Mouse (Mus musculus) c-Kit-positive CD71-negative TER-119-negative erythroid progenitor cells, embryonic 14.5 days (primary cell): ENCODE results near the gene Fos.
"Not testable (repeated sequence)": the region's sequence is repeated elsewhere in the genome, so short reads cannot be mapped to it uniquely, and the experiment has no call there.

Source experiments
- DNase-seq: peaks from one replicate; pipeline ENCODE4 v3.0.0-alpha.2; 2013; ENCODE audit warnings: low read depth

The Fos gene

DNA sequence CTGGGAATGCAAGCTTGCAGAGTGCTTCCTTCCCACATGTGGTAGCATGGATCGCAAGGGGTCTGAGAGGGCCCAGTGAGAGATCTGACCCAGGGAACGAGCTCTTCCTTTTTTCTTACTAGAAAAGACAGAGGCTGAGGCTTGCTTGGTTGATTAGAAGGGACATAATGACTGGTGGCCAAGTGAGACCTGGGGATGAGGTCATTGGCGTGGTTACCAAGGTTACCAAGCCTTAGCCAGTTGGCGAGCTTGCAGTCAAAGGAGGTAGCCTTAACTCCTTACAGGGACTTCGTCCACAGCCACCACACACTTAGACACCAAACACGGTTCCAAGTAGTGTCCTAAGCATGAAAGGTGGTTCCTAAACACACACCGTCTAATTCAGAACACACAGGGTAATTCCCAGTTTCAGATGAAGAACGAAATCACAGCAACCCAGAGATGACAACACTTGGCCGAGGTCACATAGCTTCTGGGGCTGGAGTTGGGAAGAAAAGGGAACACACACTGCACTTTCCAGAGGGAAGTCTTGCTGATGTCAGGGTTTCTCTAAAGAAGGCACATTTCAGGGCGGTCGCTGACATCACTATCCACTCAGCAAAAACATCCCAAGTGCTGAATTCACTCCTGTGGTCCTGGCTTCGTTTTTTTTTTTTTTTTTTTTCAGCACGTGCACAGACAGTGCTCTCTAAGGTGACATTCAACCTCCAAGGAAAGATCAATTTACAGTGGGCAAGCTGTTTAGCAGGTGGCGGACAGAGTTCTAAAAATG is 49.9 kb downstream of the Fos start:
- no peak for DNase-seq

DNA sequence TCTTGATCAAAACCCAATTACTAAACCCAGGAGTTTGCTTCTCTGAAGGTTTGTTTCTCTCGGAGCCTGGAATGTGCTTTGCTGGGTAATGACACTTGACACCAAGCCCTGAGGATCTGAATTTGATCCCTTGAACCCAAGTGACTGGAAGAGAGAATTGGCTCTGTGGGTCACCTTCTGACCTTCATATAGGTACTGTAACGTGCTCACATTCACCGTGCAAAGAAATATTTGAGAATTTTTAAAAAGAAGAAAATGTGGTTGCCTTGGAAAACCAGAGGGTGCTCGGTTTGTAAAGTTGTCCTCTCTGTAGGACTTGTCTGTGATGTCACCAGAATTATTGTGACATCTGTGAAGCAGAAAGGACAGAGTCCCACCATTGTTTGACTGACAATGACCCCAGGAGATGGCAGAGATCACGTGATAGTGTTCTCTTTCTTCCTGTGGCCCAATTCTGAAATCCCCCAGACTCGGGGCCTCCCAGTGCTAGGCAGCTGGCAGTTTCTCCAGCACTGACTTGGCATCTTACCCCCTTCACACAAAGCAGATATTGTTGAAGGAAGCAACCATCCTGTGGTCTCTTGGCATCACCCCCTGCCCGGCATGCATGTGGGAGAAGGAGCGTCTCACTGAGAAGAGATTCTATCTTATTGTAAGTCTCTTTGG is 50.6 kb downstream of the Fos start:
- no peak for DNase-seq

DNA sequence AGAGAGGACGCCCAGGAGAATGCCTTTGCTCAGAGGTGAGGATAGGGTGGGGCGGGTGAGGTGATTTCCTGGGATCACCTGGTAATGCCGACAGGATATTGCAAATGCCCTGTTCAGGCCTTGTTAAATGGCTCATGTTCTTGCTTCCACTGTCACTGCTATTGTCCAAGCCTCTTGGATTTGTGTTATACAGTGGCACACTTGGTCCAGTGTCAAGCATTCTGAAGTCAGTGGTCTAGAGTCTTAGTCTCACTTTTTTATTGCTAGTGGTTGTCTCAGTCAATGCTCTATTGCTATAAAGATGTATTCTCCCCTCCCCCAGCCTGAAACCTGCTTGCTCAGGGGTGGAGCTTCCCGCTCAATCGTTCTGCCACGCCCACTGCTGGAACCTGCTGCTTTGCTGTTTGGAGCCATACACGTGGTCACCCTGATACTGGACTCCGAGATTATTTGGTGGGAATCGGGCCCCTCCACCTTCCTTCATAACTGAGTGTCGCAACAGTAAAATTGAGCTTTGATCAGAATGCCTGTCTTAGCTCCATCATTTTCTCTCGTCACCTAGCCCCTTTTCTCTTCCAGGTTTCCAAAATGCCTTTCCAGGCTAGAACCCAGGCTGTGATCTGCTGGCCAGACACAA is 51.3 kb downstream of the Fos start:
- not testable (repeated sequence) for DNase-seq
